In genomic region chr7:99036284-99036683, GRCm38 (mm10) we compare ENCODE assay signal across 20 mouse cellular contexts.
"Had no signal": no experiment of that assay in that cellular context is flagged by ENCODE, and none has a peak within 500 bp of the region (broad histone marks: within the 10 kb centered on the region; RNA-seq: fewer than 3 reads in every experiment).

No protein-coding gene starts in this region.

- H3K4me1 ChIP-seq: midbrain, embryonic 12.5 days; neural tube, embryonic 13.5 days; neural tube, embryonic 15.5 days had no signal

- H3K9me3 ChIP-seq: midbrain, embryonic 10.5 days; neural tube, embryonic 13.5 days; neural tube, embryonic 15.5 days; stomach, embryonic 15.5 days had no signal

- DNase-seq: lung, adult 18-20 months; lung, embryonic 14.5 days; lung, postnatal 10 days; lung, postnatal 4 days; midbrain, embryonic 14.5 days; retina, postnatal 1 day; right cerebral cortex, adult 18-20 months; right cerebral cortex, postnatal 25 days; right cerebral cortex, postnatal 4 days; thymus, adult 18-20 months; thymus, postnatal 14 days; thymus, postnatal 36 days had no signal

- H3K36me3 ChIP-seq: midbrain, embryonic 12.5 days; neural tube, embryonic 13.5 days; neural tube, embryonic 15.5 days; stomach, embryonic 15.5 days had no signal

- H3K4me3 ChIP-seq: midbrain, embryonic 10.5 days; midbrain, embryonic 12.5 days; myocyte; neural tube, embryonic 13.5 days; neural tube, embryonic 15.5 days; stomach, embryonic 15.5 days had no signal

- H3K27me3 ChIP-seq: midbrain, embryonic 12.5 days; neural tube, embryonic 13.5 days; neural tube, embryonic 15.5 days; stomach, embryonic 15.5 days had no signal

- H3K4me2 ChIP-seq: lung, embryonic 14.5 days; midbrain, embryonic 12.5 days; neural tube, embryonic 13.5 days; neural tube, embryonic 15.5 days; stomach, embryonic 15.5 days had no signal

- H3K9ac ChIP-seq: lung, embryonic 14.5 days; midbrain, embryonic 12.5 days; neural tube, embryonic 13.5 days; neural tube, embryonic 15.5 days; stomach, embryonic 15.5 days had no signal

- H3K27ac ChIP-seq: midbrain, embryonic 10.5 days; midbrain, embryonic 12.5 days; neural tube, embryonic 13.5 days; neural tube, embryonic 15.5 days; stomach, embryonic 15.5 days; stomach, postnatal 0 days had no signal

- ATAC-seq: midbrain, embryonic 16.5 days had no signal
